Mouse (Mus musculus): ENCODE results near the gene Zfp874a.
"Not testable (repeated sequence)": the region's sequence is repeated elsewhere in the genome, so short reads cannot be mapped to it uniquely, and the experiment has no call there.

Gene Zfp874a

GRCm38 (mm10) chr13:67451172-67452020, at the start of gene Zfp874a:
TSS of gene Zfp874a (minus strand) at chr13:67451624.
- DNase-seq (ENCODE audit: extremely low read depth, insufficient read length, low spot score), result peak; percentile 72

DNA sequence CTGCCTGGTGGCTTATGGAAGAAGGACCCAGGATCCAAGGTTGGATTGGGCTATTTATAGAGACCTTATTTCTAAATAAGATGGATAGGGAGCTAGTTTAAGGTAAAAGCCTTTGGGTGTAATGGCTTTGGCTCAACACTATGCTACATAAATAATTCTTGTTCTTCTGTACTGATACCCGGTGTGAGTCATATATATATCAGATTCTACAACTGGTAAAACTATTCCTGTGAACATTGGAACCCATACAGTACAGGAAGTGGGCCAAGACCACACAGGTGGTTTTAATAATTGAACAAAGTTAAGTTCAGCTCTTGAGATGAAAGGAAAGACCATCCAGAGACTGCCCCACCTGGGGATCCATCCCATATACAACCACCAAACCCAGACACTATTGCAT, 49.5 kb upstream of the Zfp874a start:
- DNase-seq (ENCODE audit: extremely low read depth, insufficient read length, low spot score), result no peak

DNA sequence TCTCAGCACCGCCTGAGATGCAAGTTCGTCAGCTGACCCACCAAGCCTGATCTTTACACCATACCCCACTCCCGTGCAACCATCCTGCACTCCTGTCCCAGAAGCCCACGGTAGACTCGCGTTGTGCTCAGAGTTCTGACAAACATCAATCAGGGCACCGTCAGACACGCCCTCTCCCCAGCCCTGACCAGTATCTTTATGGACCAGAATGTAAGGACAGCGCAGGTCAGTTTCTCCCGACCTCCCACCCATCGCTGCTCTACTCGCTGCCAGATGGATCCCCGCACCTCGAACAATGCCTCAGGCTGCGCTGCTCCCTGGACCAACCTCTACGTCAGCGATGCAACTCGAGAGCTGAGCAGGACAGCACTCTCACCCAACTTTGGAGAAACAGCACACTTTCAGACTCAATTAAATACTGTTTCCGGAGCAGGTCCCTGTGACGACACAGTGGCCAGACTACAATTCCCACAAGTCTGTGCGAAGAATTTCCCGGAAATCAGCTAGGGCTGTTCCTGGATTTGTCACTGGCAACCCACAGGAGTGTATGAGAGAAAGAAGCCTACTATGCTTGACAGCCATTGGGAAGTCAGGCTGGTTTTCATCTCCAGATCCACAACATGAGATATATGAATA, 48.8 kb upstream of the Zfp874a start, which contains the start of gene Zfp58:
Gene Zfp58, minus strand, starts transcription at position 472 of the 636 bp plus-strand sequence.
- DNase-seq (ENCODE audit: extremely low read depth, insufficient read length, low spot score), result peak; percentile 74

DNA sequence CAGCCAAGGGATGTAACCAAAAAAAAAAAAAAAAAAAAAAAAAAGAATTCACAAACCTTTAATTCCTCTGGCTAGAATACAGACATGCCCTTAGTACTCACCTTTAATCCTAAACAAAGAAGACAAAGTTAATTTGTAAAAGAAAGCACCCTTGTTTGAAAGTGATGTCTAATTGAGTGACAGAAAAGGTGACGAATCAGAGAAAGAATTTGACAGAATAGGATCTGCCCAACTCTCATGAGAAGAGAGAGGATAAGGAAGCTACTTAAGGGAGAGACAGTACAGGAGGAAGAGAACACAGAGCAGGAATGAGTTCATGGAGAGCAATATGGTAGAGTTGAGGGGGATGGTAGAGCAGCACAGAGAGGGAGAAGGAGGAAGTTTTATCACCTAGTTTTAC, 44.2 kb upstream of the Zfp874a start:
- DNase-seq (ENCODE audit: extremely low read depth, insufficient read length, low spot score), result no peak

DNA sequence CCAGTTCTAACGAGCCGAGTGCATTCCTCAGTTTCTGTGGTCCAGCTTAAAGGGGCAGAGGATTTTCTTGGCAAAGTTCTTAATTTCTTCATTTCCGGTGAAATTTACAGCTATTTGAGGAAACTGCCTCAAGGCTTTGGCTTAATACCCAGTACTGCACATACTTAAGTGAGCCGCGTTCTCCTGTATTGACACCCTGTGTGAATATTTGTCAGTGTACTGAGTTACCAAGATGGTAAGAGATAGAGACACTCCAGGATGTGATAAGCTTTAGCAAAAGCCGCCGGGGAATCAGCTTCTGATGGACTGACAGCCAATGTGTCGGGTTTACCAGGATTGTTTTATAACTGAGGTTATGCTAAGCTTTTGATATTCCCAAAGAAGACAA, 33.0 kb upstream of the Zfp874a start:
- no peak for DNase-seq (ENCODE audit: extremely low read depth, insufficient read length, low spot score)

GRCm38 (mm10) chr13:67483625-67484423, 32.4 kb upstream of the Zfp874a start, which contains the start of gene Zfp874b:
TSS of gene Zfp874b (minus strand) at chr13:67484258.
- DNase-seq (ENCODE audit: extremely low read depth, insufficient read length, low spot score), result peak; percentile 84

DNA sequence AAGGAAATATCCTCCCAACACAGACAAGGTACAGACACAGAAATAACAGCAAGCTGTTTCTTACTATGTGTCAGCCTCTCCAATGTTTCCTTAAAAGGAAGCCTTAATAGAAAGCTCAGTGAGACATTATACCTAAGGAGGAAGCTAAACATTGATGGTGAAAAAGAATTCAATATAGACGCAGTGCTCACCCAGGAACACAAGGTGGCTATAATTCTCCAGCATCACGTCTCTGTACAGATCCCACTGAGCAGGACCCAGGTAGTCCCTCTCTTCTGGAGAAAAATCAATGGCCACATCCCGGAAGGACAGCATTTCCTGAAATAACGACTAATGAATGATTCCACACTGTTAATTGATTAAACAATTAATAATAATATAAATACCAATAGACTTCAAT, 30.1 kb upstream of the Zfp874a start:
- no peak for DNase-seq (ENCODE audit: extremely low read depth, insufficient read length, low spot score)

- no peak for DNase-seq (ENCODE audit: extremely low read depth, insufficient read length, low spot score)
Observed at GRCm38 (mm10) chr13:67469274-67469673, 17.9 kb upstream of the Zfp874a start.

GRCm38 (mm10) chr13:67463506-67464185, 12.2 kb upstream of the Zfp874a start:
- DNase-seq (ENCODE audit: extremely low read depth, insufficient read length, low spot score), result not testable (repeated sequence)

- DNase-seq (ENCODE audit: extremely low read depth, insufficient read length, low spot score), result no peak
Observed at GRCm38 (mm10) chr13:67452021-67452309, 541 bp upstream of the Zfp874a start.

DNA sequence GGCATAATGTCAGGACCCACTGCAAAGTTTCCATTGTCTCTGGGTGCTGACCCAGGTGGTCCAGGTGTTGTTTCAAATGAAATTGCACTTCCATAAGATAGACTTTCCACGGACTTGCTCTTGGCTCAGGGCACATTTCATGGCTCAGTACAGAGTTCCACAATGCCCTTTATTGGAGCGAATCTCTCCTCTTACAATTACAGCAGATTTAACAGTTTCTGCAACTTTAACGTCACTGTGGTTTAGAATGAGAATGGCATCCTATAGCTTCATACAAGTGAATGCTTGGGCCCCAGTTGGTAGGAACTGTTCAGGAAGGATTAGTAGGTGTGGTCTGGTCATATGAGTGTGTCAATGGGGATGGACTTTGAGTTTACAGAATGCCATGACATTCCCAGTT, 14.3 kb downstream of the Zfp874a start:
- DNase-seq (ENCODE audit: extremely low read depth, insufficient read length, low spot score), result not testable (repeated sequence)

- DNase-seq (ENCODE audit: extremely low read depth, insufficient read length, low spot score), result no peak
Observed at GRCm38 (mm10) chr13:67428116-67428515, 23.3 kb downstream of the Zfp874a start.

GRCm38 (mm10) chr13:67425699-67426098, 25.7 kb downstream of the Zfp874a start:
- not testable (repeated sequence) for DNase-seq (ENCODE audit: extremely low read depth, insufficient read length, low spot score)

DNA sequence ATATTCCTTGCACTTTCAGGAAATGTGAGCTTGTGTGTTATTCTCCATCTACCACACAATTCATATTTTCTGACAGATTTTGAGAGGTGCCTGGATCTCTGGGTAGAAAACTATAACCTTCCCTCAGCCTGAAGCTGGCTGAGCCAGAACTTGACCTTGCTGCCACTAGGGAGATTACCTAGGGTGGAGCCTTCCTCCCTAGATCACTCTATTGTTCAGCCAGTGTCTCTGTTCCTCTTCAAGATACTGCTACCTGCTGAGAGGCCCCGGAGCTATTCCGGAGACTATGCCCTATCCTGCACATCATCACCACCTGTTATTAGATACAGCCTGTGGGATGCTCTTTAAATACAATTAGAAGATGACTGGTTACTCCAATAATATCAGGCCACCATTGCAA, 28.9 kb downstream of the Zfp874a start:
- not testable (repeated sequence) for DNase-seq (ENCODE audit: extremely low read depth, insufficient read length, low spot score)

GRCm38 (mm10) chr13:67421207-67421857, 30.1 kb downstream of the Zfp874a start, which contains the start of gene Zfp459:
TSS of gene Zfp459 (minus strand) at chr13:67421418.
- no peak for DNase-seq (ENCODE audit: extremely low read depth, insufficient read length, low spot score)

DNA sequence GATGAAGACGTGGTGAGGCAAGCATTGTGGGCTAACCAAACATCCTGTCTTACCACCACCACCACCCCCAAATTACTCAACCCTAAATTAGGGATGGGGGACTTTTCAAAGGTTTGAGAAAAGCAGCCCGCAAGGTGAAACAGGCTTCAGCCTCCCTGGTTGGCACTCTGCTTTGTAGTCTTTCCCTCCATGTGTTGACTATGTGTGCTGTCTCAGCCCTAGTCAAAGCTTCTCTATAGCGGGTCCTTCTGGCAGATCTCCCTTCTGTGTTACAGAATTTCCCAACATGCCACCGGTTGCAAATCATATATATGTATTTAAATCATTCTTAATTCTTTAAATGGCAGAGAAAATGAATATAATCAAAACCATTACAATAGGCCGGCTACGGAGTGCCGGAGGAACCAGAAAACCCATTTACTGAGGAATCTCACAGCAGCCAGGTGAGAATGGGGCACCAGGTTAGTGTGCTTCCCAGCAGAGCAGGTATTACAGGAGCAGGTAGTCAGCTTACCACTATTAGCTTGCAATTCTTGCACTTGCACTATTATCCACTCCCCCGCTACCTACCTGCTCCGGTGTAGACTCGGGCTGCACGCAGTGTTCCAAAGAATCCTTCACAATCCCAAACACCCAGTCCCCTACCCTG, 30.7 kb downstream of the Zfp874a start:
- no peak for DNase-seq (ENCODE audit: extremely low read depth, insufficient read length, low spot score)

DNA sequence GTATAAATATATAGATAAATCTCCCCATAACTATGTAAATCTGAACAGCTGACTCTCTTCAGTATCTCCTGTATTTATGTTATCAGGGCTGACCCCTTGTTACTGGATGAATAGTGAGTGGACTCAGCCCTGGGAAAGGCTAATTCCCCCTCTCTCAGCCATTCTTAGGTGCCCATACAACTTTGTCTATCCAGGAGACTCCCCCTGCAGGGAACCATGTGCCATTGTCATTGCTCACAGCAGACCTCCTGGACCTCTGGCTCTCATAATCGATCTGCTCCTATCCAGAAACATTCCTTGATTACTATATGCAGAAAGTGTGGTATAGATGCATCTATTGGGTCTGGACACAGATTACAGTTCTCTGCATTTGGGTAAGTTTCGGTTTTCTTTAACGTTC, 34.6 kb downstream of the Zfp874a start:
- DNase-seq (ENCODE audit: extremely low read depth, insufficient read length, low spot score), result no peak

- DNase-seq (ENCODE audit: extremely low read depth, insufficient read length, low spot score), result no peak
Observed at GRCm38 (mm10) chr13:67415759-67416158, 35.7 kb downstream of the Zfp874a start.

DNA sequence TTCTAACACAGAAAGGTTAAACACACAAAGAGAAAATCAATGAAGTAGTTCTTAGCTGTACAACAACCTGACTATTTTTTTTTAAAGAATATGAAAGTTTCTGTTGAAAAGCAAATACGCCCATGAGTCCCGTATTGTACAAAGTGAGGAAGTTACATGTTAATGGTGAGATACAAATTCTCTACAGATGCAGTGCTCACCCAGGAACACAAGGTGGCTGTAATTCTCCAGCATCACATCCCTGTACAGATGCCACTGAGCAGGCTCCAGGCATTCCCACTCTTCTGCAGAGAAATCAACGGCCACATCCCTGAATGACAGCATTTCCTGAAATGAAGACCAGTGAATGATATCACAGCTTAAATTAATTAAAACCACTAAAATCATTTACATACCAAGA, 37.8 kb downstream of the Zfp874a start:
- not testable (repeated sequence) for DNase-seq (ENCODE audit: extremely low read depth, insufficient read length, low spot score)

Measured in 3134 (cell line).